Mouse (Mus musculus) lung, embryonic 14.5 days (tissue): ENCODE measurements around the gene Acsl5. TPM values are rescaled to one million over a fixed set of nuclear protein-coding genes. Genes with fewer than 3 reads are reported as not detected.
A peak's percentile ranks its signal among the peaks of the same experiment; 100 is the strongest.

Experiments
- ATAC-seq: fragments of 200-750 bp; cut with Nextera tagmentation; 2 replicates; pipeline ENCODE4 v1.8.0; 2017; ENCODE audit warnings: mild to moderate bottlenecking, moderate TSS enrichment, moderate library complexity; ENCODE audit not compliant: insufficient read depth
- DNase-seq: peaks from one replicate; pipeline ENCODE4 v3.0.0-alpha.2; 2015
- H3K27ac ChIP-seq: fragments of 300-500 bp; sonication (generic); 2 replicates; pipeline ENCODE4 v1.5.1; 2014; ENCODE audit warnings: low read depth, mild to moderate bottlenecking, moderate library complexity
- H3K27me3 ChIP-seq: fragments of 300-500 bp; sonication (generic); 2 replicates; pipeline ENCODE4 v1.6.1; 2014; ENCODE audit warnings: low read length, control low read depth; ENCODE audit not compliant: insufficient read depth
- H3K36me3 ChIP-seq: fragments of 300-500 bp; sonication (generic); 2 replicates; pipeline ENCODE4 v1.6.1; 2014; ENCODE audit warnings: control low read depth; ENCODE audit not compliant: insufficient read depth
- H3K4me1 ChIP-seq: fragments of 300-500 bp; sonication (generic); 2 replicates; pipeline ENCODE4 v1.6.1; 2014; ENCODE audit warnings: antibody characterized with exemption, control low read depth; ENCODE audit not compliant: insufficient read depth
- H3K4me2 ChIP-seq: fragments of 300-500 bp; sonication (generic); 2 replicates; pipeline ENCODE4 v1.6.1; 2014; ENCODE audit warnings: mild to moderate bottlenecking
- H3K4me3 ChIP-seq: fragments of 300-500 bp; sonication (generic); 2 replicates; pipeline ENCODE4 v1.5.1; 2014; ENCODE audit warnings: low read depth, low read length
- H3K9ac ChIP-seq: fragments of 300-500 bp; sonication (generic); 2 replicates; pipeline ENCODE4 v1.6.1; 2014
- H3K9me3 ChIP-seq: fragments of 300-500 bp; sonication (generic); 2 replicates; pipeline ENCODE4 v1.6.1; 2016; ENCODE audit warnings: low read depth, low read length, control low read depth
- CTCF ChIP-seq: IDR thresholded peaks from 2 replicates; pipeline ENCODE4 v1.5.1; 2016; ENCODE audit warnings: antibody characterized with exemption, low read depth
- WGBS: fragments of 180-500 bp; shearing (Covaris S2); extraction: QIAGEN DNeasy Blood & Tissue Kit; methylation state at CpG from one replicate; pipeline ENCODE4 v1.1.7; 2014; 5-methylcytosine and 5-hydroxymethylcytosine counted together
- polyA plus RNA-seq: library from polyadenylated mRNA; unstranded; fragments of >200 nt; fragmentation: Nextera tagmentation; extraction: Ambion mirVana; gene quantifications from 2 replicates; pipeline ENCODE4 v1.2.1, GENCODE M21; 2014

Acsl5 gene
- polyA plus RNA-seq, 1 experiment from 2014 or later, result 60.1 TPM

DNA sequence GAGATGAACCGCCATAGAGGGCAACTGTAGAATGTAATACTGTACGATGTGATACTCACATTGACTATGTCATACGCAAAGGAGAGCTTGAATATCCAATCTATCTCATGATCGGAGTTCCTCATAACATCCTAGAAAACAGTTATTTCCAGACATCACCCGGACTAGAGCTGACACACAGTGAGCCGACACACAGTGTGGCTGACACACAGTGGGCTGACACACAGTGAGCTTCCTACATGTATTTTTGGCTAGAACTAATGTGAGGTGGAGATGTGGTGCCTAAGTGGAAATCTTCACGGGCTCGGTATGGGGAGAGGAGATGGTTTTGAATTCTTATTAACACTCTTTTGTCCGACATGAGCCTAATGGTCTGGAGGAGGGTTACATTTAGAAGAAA is 29.5 kb upstream of the Acsl5 start:
- TF ChIP-seq CTCF, result no peak
- no peak overlapping the region for H3K4me3 ChIP-seq
- no peak for DNase-seq
- 89% methylated on average over 9 of the region's 9 CpGs for WGBS
- H3K27ac ChIP-seq, result no peak overlapping the region
- no peak for ATAC-seq
- H3K4me1 ChIP-seq, result 0 out of 2 replicates have a peak, but pooled peaks cover 5% of the 10 kb centered on the region
- H3K4me2 ChIP-seq, result no peak overlapping the region
- H3K9me3 ChIP-seq, result no peaks in the 10 kb centered on the region
- no peaks in the 10 kb centered on the region for H3K36me3 ChIP-seq
- H3K27me3 ChIP-seq, result 0 out of 2 replicates have a peak, but pooled peaks cover 4% of the 10 kb centered on the region
- H3K9ac ChIP-seq, result no peak overlapping the region

DNA sequence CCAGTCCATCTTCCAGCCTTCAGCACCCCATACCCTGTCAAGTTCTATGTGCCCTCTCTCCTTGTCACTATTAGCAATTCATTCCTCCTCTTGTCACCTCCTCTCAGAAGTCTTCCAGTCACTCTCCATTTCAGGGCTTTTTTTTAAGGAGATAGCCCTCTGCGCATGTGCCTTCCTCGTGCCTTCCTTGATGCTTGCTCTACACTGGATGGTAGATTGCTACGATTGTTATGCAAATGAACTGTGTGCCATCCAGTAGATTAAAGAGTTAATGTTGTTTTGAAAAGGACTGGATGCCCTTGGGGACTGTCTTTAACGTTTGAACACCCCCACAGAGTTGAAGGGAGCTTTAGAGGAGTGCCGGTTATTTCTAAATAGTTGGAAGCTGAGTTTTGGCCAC is 25.1 kb upstream of the Acsl5 start:
- ATAC-seq, result no peak
- DNase-seq, result no peak
- no peak for TF ChIP-seq CTCF
- Histone ChIP-seq H3K27me3 (no peaks in the 10 kb centered on the region), H3K4me1 (no peaks in the 10 kb centered on the region), H3K9me3 (no peaks in the 10 kb centered on the region), H3K9ac (no peak overlapping the region), H3K4me2 (no peak overlapping the region), H3K36me3 (no peaks in the 10 kb centered on the region), H3K4me3 (no peak overlapping the region), H3K27ac (no peak overlapping the region)
- 71% methylated on average over 5 of the region's 5 CpGs for WGBS

DNA sequence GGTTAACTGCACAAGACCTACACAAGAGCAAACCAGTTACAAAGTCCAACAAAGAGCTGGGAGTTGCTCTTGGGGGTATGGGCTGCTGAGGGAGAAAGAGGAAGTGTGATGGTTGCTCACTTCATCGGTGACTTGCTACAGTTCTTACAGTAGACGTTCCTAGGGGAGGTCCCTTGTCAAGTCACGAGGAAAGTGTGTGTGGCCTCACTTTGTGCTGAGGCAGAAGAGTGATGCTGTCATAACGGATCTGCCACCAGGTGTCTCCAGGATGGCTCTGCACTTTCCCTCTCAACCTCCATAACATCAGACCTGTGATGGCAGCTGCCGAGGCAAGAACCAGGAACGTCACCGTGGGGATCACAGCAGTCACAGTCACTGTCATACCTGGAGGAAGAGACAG is 24.6 kb upstream of the Acsl5 start:
- no peak for TF ChIP-seq CTCF
- H3K9me3 ChIP-seq, result no peaks in the 10 kb centered on the region
- no peaks in the 10 kb centered on the region for H3K4me1 ChIP-seq
- H3K36me3 ChIP-seq, result no peaks in the 10 kb centered on the region
- H3K4me3 ChIP-seq, result no peak overlapping the region
- DNase-seq (no peak), ATAC-seq (no peak)
- no peaks in the 10 kb centered on the region for H3K27me3 ChIP-seq
- H3K27ac ChIP-seq, result no peak overlapping the region
- H3K9ac ChIP-seq, result no peak overlapping the region
- 78% methylated on average over 7 of the region's 7 CpGs for WGBS
- H3K4me2 ChIP-seq, result no peak overlapping the region

DNA sequence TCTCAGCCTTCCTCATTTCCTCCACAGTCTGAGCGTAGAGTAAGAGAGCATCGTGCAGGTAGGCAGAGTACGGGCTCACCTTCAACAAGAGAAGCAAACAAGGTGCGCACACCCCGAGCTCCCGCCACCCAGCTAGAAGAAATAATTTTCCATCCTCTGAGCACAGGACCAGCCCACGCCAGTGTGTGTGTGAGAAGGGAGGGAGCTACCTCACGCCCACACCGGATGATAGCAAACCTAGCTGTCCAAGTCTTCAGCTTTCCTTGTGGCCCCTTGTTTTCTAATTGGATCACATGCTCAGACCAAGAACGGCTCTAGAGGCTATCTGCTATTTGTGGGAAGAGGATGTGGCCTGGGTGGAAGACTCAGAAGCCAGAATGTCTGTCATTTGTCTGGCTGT is 20.7 kb upstream of the Acsl5 start:
- no peaks in the 10 kb centered on the region for H3K4me1 ChIP-seq
- no peak overlapping the region for H3K27ac ChIP-seq
- no peak for DNase-seq
- no peak overlapping the region for H3K4me2 ChIP-seq
- 70% methylated on average over 10 of the region's 10 CpGs for WGBS
- TF ChIP-seq CTCF, result no peak
- no peaks in the 10 kb centered on the region for H3K36me3 ChIP-seq
- H3K27me3 ChIP-seq, result no peaks in the 10 kb centered on the region
- no peak overlapping the region for H3K4me3 ChIP-seq
- ATAC-seq, result no peak
- no peak overlapping the region for H3K9ac ChIP-seq
- H3K9me3 ChIP-seq, result no peaks in the 10 kb centered on the region

- DNase-seq, result no peak
- H3K4me2 ChIP-seq, result no peak overlapping the region
- H3K27ac ChIP-seq, result peak overlapping the region; percentile 14; the same call in 1 of the 2 replicates
- no peaks in the 10 kb centered on the region for H3K9me3 ChIP-seq
- no peaks in the 10 kb centered on the region for H3K36me3 ChIP-seq
- no peak overlapping the region for H3K9ac ChIP-seq
- ATAC-seq, result no peak; the same call in 1 of the 2 replicates
- H3K4me1 ChIP-seq, result no peaks in the 10 kb centered on the region
- H3K27me3 ChIP-seq, result no peaks in the 10 kb centered on the region
- no peak for TF ChIP-seq CTCF
- 36% methylated on average over 8 of the region's 8 CpGs for WGBS
- H3K4me3 ChIP-seq, result no peak overlapping the region
Measured at GRCm38 (mm10) chr19:55232136-55232535, 19.6 kb upstream of the Acsl5 start.

DNA sequence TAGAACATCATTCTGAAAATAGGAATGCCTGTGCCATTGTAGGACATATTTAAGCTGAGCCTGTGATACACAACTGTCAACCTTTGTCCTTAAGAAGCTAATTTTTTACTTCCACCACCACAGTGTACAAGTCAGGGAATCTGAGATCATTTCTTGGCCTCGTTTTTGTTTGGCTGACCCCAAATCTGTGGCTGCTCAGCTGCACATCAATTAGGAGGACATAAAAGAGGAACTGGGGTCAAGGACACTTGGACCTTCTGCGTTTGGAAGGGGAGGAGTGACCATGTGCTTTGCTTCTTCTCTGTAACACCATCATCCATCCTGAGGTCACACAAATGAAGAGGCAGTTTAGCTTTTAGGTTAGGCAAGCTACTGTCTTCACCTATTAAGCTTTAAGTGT is 15.7 kb upstream of the Acsl5 start:
- no peak for DNase-seq
- Histone ChIP-seq H3K9ac (no peak overlapping the region), H3K4me2 (no peak overlapping the region), H3K9me3 (no peaks in the 10 kb centered on the region), H3K36me3 (no peaks in the 10 kb centered on the region), H3K27ac (no peak overlapping the region), H3K4me3 (no peak overlapping the region), H3K4me1 (no peaks in the 10 kb centered on the region), H3K27me3 (no peaks in the 10 kb centered on the region)
- TF ChIP-seq CTCF, result no peak
- ATAC-seq, result no peak
- WGBS, result 25% methylated on average over 2 of the region's 2 CpGs

DNA sequence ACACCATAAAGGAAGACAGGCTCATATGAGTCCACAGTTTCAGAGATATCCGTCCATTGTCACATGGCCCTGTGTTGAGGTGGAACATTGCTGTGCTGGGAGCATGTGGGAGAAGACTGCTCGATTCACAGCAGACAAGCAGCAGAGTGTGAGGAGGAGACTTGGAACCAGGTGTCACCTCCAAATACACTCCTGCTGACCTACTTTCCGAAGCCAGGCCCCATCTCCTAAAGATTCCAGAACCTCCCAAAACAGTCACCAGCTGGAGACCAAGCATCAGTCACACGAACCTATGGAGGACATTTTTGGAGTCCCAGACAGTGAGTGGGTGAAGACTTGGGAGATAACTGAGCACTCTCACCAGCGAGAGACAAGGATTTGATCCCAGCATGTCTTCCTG is 15.2 kb upstream of the Acsl5 start:
- Histone ChIP-seq H3K9me3 (no peaks in the 10 kb centered on the region), H3K4me3 (no peak overlapping the region), H3K36me3 (no peaks in the 10 kb centered on the region), H3K4me1 (no peaks in the 10 kb centered on the region), H3K9ac (no peak overlapping the region), H3K4me2 (no peak overlapping the region), H3K27ac (no peak overlapping the region), H3K27me3 (no peaks in the 10 kb centered on the region)
- 76% methylated on average over 5 of the region's 5 CpGs for WGBS
- ATAC-seq (no peak), DNase-seq (no peak)
- no peak for TF ChIP-seq CTCF
